Comparison of ENCODE assay signal across 11 mouse cellular contexts in genomic region chr14:30584497-30585251, GRCm38 (mm10). TPM values are rescaled to one million over a fixed set of nuclear protein-coding genes. Genes with fewer than 3 reads are reported as not detected.
DNase-seq lines count a peak whose midpoint lies in the region; ATAC-seq and TF ChIP-seq lines count a peak whose summit lies in the region.
"Had no signal": no experiment of that assay in that cellular context is flagged by ENCODE, and none has a peak within 500 bp of the region (broad histone marks: within the 10 kb centered on the region; RNA-seq: fewer than 3 reads in every experiment).

No protein-coding gene starts in this region.

- no peak overlapping the region for H3K27ac ChIP-seq in gastrocnemius, adult 2 months
- H3K27ac ChIP-seq in lung, embryonic 14.5 days (ENCODE audit: low read depth) = no peak overlapping the region
- H3K27ac ChIP-seq in liver, embryonic 14.5 days = no peak overlapping the region
- H3K27ac ChIP-seq: liver, embryonic 13.5 days had no signal

- H3K4me1 ChIP-seq in lung, embryonic 14.5 days (ENCODE audit: insufficient read depth) = peaks cover 21% of the 10 kb centered on the region
- H3K4me1 ChIP-seq in liver, embryonic 14.5 days (replicated peaks; ENCODE audit: control insufficient read depth in 2 of 2, insufficient read depth in 2 of 2, low read length in 1 of 2) = peaks cover 0 to 3% of the 10 kb centered on the region in 2 experiments; a peak in 2 of 4 replicates

- DNase-seq in gastrocnemius, adult 2 months = peak; percentile 8
- DNase-seq in gastrocnemius, postnatal 36 days = no peak
- peak; percentile 39 for DNase-seq in lung, embryonic 14.5 days
- no peak for DNase-seq in lung, postnatal 14 days
- DNase-seq in ZHBTc4 (ENCODE audit: low read depth, low spot score) = peak; percentile 82
- DNase-seq in liver, embryonic 14.5 days (ENCODE audit: low read depth in 3 of 3, low spot score in 3 of 3) = no peak
- no peak for DNase-seq in spleen, postnatal 36 days (ENCODE audit: low spot score in 2 of 2)
- DNase-seq in spleen, postnatal 4 days (ENCODE audit: low spot score in 2 of 2) = no peak
- DNase-seq: B cell, adult 2 months; cerebellum, postnatal 10 days; liver, embryonic 13.5 days had no signal

- no peaks in the 10 kb centered on the region for H3K36me3 ChIP-seq in lung, embryonic 14.5 days (ENCODE audit: insufficient read depth)
- no peaks in the 10 kb centered on the region for H3K36me3 ChIP-seq in liver, embryonic 14.5 days (replicated peaks; ENCODE audit: control insufficient read depth, insufficient read depth, low read depth)
- H3K36me3 ChIP-seq: liver, embryonic 13.5 days had no signal

- peak overlapping the region; percentile 35; the same call in 1 of the 2 replicates for H3K9ac ChIP-seq in lung, embryonic 14.5 days
- no peak overlapping the region for H3K9ac ChIP-seq in liver, embryonic 14.5 days (replicated peaks)
- H3K9ac ChIP-seq: liver, embryonic 13.5 days had no signal

- H3K4me3 ChIP-seq in gastrocnemius, adult 2 months = no peak overlapping the region
- H3K4me3 ChIP-seq in lung, embryonic 14.5 days (ENCODE audit: low read depth, low read length) = no peak overlapping the region
- no peak overlapping the region for H3K4me3 ChIP-seq in liver, embryonic 14.5 days (ENCODE audit: insufficient read depth in 1 of 2, low read depth in 2 of 2, low read length in 2 of 2)
- H3K4me3 ChIP-seq: liver, embryonic 13.5 days had no signal

- WGBS in lung, embryonic 14.5 days = 20% methylated on average over 19 of the region's 19 CpGs
- WGBS in liver, embryonic 14.5 days (ENCODE audit: insufficient replicate concordance) = 43% methylated on average over 19 of the region's 19 CpGs

- no peak for TF ChIP-seq CTCF in gastrocnemius, adult 2 months (IDR thresholded peaks at IDR 0.05)
- no peak for TF ChIP-seq CTCF in lung, embryonic 14.5 days (IDR thresholded peaks at IDR 0.05; ENCODE audit: low read depth)
- TF ChIP-seq CTCF in liver, embryonic 14.5 days (IDR thresholded peaks at IDR 0.05; ENCODE audit: low read depth) = 0 out of 2 replicates have a peak, but pooled peaks have one; percentile 6

- H3K4me2 ChIP-seq in lung, embryonic 14.5 days = peak overlapping the region; percentile 36
- no peak overlapping the region for H3K4me2 ChIP-seq in liver, embryonic 14.5 days (ENCODE audit: low read depth)
- H3K4me2 ChIP-seq: liver, embryonic 13.5 days had no signal

- peak; percentile 57 for ATAC-seq in lung, embryonic 14.5 days (ENCODE audit: insufficient read depth)
- ATAC-seq in liver, embryonic 14.5 days (ENCODE audit: insufficient read depth) = peak; percentile 26; the same call in 1 of the 2 replicates

- H3K9me3 ChIP-seq in lung, embryonic 14.5 days (ENCODE audit: low read depth, low read length) = no peaks in the 10 kb centered on the region
- H3K9me3 ChIP-seq in liver, embryonic 14.5 days (ENCODE audit: control insufficient read depth, low read length) = no peaks in the 10 kb centered on the region
- H3K9me3 ChIP-seq: liver, embryonic 13.5 days had no signal

- intact Hi-C loops in gastrocnemius, adult 2 months (cut with DNase I) = no loop called here
- intact Hi-C loops in gastrocnemius, postnatal 36 days (cut with DNase I) = no loop called here

- TF ChIP-seq EP300 in liver, embryonic 14.5 days (IDR thresholded peaks at IDR 0.05; ENCODE audit: low read depth) = no peak

- H3K27me3 ChIP-seq in lung, embryonic 14.5 days (ENCODE audit: insufficient read depth, low read length) = no peaks in the 10 kb centered on the region
- H3K27me3 ChIP-seq in liver, embryonic 14.5 days (ENCODE audit: control insufficient read depth, insufficient read depth, low read length) = no peaks in the 10 kb centered on the region
- H3K27me3 ChIP-seq: liver, embryonic 13.5 days had no signal

RNA-seq across cellular contexts. Expression of gene Tkt, which starts 36.5 kb away (rescaled TPM):
- total RNA-seq in gastrocnemius, adult 2 months (2021) = 10 to 100 TPM in 1 of 2 experiments, 1 to 10 TPM in 1; 8.0 to 15.0 TPM
- total RNA-seq in gastrocnemius, postnatal 36 days (2021) = 10 to 100 TPM in 1 of 2 experiments, 1 to 10 TPM in 1; 9.6 to 13.1 TPM
- 145 and 152 TPM in 2 replicates for polyA plus RNA-seq in lung, embryonic 14.5 days (2014; fragmentation: Nextera tagmentation; extraction: Ambion mirVana)
- polyA plus RNA-seq in liver, embryonic 14.5 days (2012; rRNA removed) = 132 and 153 TPM in 2 replicates
- polyA plus RNA-seq in liver, embryonic 14.5 days (2014; fragmentation: Nextera tagmentation; extraction: Ambion mirVana) = 86.7 and 98.4 TPM in 2 replicates

RNA-seq across cellular contexts. Expression of gene Prkcd, which starts 41.3 kb away (rescaled TPM):
- 10 to 100 TPM in 1 of 2 experiments, 1 to 10 TPM in 1; 5.6 to 14.8 TPM for total RNA-seq in gastrocnemius, adult 2 months (2021)
- total RNA-seq in gastrocnemius, postnatal 36 days (2021) = 10 to 100 TPM in 1 of 2 experiments, 1 to 10 TPM in 1; 6.6 to 11.7 TPM
- polyA plus RNA-seq in lung, embryonic 14.5 days (2014; fragmentation: Nextera tagmentation; extraction: Ambion mirVana) = 48.9 and 54.0 TPM in 2 replicates
- 15.5 and 18.7 TPM in 2 replicates for polyA plus RNA-seq in liver, embryonic 14.5 days (2012; rRNA removed)
- 11.4 and 12.5 TPM in 2 replicates for polyA plus RNA-seq in liver, embryonic 14.5 days (2014; fragmentation: Nextera tagmentation; extraction: Ambion mirVana)

Comparison
In these comparisons a context has a peak if more than half of its experiments do, and no peak if none do; other contexts are left out.
1. DNase-seq: peak in gastrocnemius, adult 2 months (single experiment), lung, embryonic 14.5 days (single experiment) and ZHBTc4 (single experiment); none in gastrocnemius, postnatal 36 days (0 of 2), lung, postnatal 14 days (single experiment), liver, embryonic 14.5 days (0 of 3), spleen, postnatal 36 days (0 of 2) and spleen, postnatal 4 days (0 of 2).